Mouse (Mus musculus) c-Kit-positive CD71-negative TER-119-negative erythroid progenitor cells, embryonic 14.5 days (primary cell): Measurements from ENCODE around the gene Gm2237.
"Not testable (repeated sequence)": the region's sequence is repeated elsewhere in the genome, so short reads cannot be mapped to it uniquely, and the experiment has no call there.

Experiments
- DNase-seq: peaks from one replicate; pipeline ENCODE4 v3.0.0-alpha.2; 2013; ENCODE audit warnings: low read depth

The Gm2237 gene

DNA sequence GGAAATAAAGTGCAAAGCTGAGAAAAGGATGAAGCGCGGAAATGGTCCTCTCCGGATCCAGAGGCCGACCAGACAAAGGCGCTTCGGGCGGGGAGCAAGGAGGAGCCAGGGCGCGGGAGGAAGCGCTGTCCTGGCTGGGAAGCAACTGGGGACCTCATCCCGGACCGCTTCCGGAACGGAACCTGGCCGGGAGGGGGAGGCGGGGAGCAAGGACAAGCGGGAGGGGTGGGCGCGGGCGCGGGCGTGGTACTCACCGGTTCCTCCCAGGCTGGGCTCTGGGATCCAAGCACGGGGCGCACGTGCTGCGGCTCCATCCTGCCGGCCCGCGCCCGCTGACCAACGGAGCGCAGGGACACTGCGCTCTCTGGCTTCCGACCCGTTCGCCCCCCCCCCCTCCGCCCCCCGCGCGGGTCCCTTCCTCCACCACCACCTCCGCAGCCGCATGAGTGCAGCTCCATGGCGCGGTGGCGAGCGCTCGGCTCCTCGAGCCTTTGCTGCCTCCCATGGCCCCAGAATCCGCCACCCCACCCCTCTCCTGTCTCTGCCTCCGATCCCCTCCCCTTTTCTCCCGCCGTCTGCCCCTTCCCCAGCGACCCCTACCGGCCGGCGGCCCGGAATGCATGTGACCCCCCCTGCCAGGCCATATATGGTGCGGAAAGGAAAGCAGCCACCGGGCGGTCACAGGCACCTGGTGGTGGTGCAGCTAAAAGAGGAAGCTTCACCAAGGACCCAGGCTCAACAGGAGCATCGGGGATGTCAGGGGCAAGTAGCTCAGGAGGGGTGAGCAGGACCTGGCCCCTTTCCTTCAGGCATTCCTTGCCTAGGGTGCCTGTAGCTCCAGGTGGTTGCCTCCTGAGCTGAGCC is at the start of gene Gm2237:
Gene Gm2237, minus strand, starts transcription at position 332 of the 864 bp plus-strand sequence.
- DNase-seq = not testable (repeated sequence)

DNA sequence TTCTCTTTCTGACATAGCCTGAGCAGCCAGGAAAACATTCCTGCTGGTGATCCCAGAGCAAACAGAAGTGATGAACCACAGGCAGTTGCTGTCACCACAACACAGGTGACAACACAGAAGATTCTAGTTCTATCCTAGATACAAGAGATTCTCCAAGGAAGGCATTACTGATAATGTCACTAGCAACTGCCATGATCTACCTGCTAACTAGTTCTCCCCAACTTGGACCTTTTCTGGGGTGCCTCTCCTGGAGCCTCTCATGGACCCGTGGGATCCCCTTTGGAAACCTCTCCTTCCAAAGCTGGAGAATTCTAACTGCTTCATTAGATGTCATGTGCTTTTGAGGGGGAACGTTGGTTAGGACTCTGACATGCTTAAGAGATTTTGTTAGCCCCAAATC is 17.5 kb upstream of the Gm2237 start, which contains the start of gene Gm5458:
Gene Gm5458, minus strand, starts transcription at position 101 of the 400 bp plus-strand sequence.
- DNase-seq = not testable (repeated sequence)

DNA sequence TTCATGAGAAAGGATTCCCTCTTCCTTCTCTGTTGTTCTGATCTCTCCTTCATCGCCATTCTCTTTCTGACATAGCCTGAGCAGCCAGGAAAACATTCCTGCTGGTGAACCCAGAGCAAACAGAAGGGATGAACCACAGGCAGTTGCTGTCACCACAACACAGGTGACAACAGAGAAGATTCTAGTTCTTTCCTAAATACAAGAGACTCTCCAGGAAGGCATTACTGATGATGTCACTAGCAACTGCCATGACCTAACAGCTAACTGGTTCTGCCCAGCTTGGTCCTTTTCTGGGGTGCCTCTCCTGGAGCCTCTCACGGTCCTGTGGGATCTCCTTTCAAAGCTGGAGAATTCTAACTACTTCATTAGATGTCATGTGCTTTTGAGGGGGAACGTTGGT is 35.1 kb downstream of the Gm2237 start, which contains the start of gene Gm2244:
Gene Gm2244, minus strand, starts transcription at position 101 of the 400 bp plus-strand sequence.
- not testable (repeated sequence) for DNase-seq
